Mouse (Mus musculus) liver, postnatal 0 days (tissue): Measurements from ENCODE around the gene Naa40.

Source experiments
- CTCF ChIP-seq: sonication (generic); IDR thresholded peaks from 2 replicates; pipeline ENCODE4 v1.5.1; 2016; ENCODE audit warnings: antibody characterized with exemption, low read depth
- EP300 ChIP-seq: IDR thresholded peaks from 2 replicates; pipeline ENCODE4 v1.6.1; 2016; ENCODE audit warnings: antibody characterized with exemption, low read depth, mild to moderate bottlenecking

DNA sequence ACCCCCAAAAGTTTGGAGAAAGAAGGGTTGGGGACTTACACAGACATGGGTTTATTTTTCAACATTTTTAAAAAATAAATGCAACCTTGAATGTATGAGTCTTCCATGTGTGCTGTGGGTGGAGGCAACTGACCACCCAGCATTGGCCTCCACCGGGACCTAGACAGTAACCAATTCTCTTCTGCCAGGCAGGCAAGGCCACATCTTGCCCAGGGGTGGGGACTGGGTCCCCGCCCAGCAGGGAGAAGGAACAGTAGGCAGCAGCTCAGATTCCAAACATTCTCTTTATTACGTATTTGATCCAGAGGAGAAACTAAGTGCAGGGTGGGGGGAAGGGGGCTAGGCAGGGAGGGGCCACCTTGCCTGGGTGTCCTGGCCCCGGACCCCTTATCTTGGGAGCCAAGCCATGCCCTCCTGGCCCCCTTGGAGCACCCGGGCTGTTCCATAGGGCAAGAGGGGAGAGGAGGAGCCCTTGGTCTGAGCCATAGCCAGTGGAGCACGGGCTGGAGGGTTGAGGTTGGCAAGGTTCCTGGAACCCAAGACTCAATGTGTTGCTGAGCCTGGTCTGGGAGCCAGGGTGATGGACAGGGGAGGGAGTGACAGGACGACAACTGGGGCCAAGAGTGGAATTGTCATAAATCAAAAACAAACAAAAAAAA, 34.3 kb upstream of the Naa40 start:
- no peak for TF ChIP-seq CTCF
- no peak for TF ChIP-seq EP300
